Mouse (Mus musculus) ES-E14 (cell line): Measurements from ENCODE around the gene Thra. TPM values are rescaled to one million over a fixed set of nuclear protein-coding genes. Genes with fewer than 3 reads are reported as not detected.
A peak's percentile ranks its signal among the peaks of the same experiment; 100 is the strongest.

Experiments used
- DNase-seq: peaks from one replicate; pipeline ENCODE4 v3.0.0-alpha.2; 2013; ENCODE audit warnings: low read depth, low spot score
- H3K27ac ChIP-seq: 2 replicates; pipeline ENCODE4 v1.5.1; 2012; ENCODE audit warnings: low read depth, mild to moderate bottlenecking, low read length, moderate library complexity, mixed read lengths; ENCODE audit not compliant: poor library complexity, insufficient read depth, severe bottlenecking
- H3K36me3 ChIP-seq: 2 replicates; pipeline ENCODE4 v1.6.1; 2012; ENCODE audit warnings: mild to moderate bottlenecking, low read length, moderate library complexity, mixed read lengths; ENCODE audit not compliant: control insufficient read depth, poor library complexity, insufficient read depth, severe bottlenecking
- H3K4me1 ChIP-seq, 2 experiments: fragments of 150-350 bp in 1 of 2; sonication (generic) in 1 of 2; 2 replicates each; pipeline ENCODE4 v1.6.1; 2012; ENCODE audit warnings: low read length in 2 of 2, mild to moderate bottlenecking in 1 of 2, mixed read lengths in 1 of 2; ENCODE audit not compliant: control insufficient read depth in 2 of 2, insufficient read depth in 2 of 2, poor library complexity in 1 of 2
- H3K4me3 ChIP-seq, 2 experiments: fragments of 150-350 bp in 1 of 2; sonication (generic) in 1 of 2; 2 replicates each; pipeline ENCODE4 v1.5.1; 2012; ENCODE audit warnings: low read length in 2 of 2, low read depth in 1 of 2, mild to moderate bottlenecking in 1 of 2, mixed read lengths in 1 of 2; ENCODE audit not compliant: insufficient read depth in 1 of 2, poor library complexity in 1 of 2, severe bottlenecking in 1 of 2
- H3K9ac ChIP-seq: 2 replicates; pipeline ENCODE4 v1.6.1; 2012; ENCODE audit warnings: low read depth, mild to moderate bottlenecking, low read length, mixed read lengths; ENCODE audit not compliant: poor library complexity, insufficient read depth, severe bottlenecking
- H3K9me3 ChIP-seq: fragments of 150-350 bp; sonication (generic); 2 replicates; pipeline ENCODE4 v1.6.1; 2012; ENCODE audit warnings: low read depth, mild to moderate bottlenecking, low read length; ENCODE audit not compliant: control insufficient read depth, insufficient read depth
- CHD2 ChIP-seq: IDR thresholded peaks from 2 replicates; pipeline ENCODE4 v1.6.1; 2014; ENCODE audit warnings: mild to moderate bottlenecking, low read depth, low read length, inconsistent platforms
- HCFC1 ChIP-seq: IDR thresholded peaks from 2 replicates; pipeline ENCODE4 v1.6.1; 2012; ENCODE audit warnings: low read length, inconsistent platforms, borderline replicate concordance; ENCODE audit not compliant: insufficient read depth
- MAFK ChIP-seq: IDR thresholded peaks from 2 replicates; pipeline ENCODE4 v1.6.1; 2014; ENCODE audit warnings: mild to moderate bottlenecking, low read depth, low read length, inconsistent platforms; ENCODE audit not compliant: insufficient read depth
- ZC3H11A ChIP-seq: IDR thresholded peaks from 2 replicates; pipeline ENCODE4 v1.6.1; 2012; ENCODE audit warnings: low read depth, mild to moderate bottlenecking, inconsistent platforms, low read length, borderline replicate concordance
- ZNF384 ChIP-seq: IDR thresholded peaks from 2 replicates; pipeline ENCODE4 v1.6.1; 2012; ENCODE audit warnings: low read depth, low read length, inconsistent platforms
- in situ Hi-C, 2 experiments: fragments of 600-800 bp; cut with MboI; formaldehyde crosslinking; loops; one replicate each; pipeline ENCODE4 v1.15.1; 2025; ENCODE audit warnings: low sequenced_read_pairs in 2 of 2, inconsistent platforms in 1 of 2; ENCODE audit not compliant: unreplicated experiment in 2 of 2
- total RNA-seq: library from RNA; depleted of rRNA; stranded (reverse); fragments of 300-350 nt; gene quantifications from 2 replicates; pipeline ENCODE4 v1.2.3, GENCODE M21; 2012

The Thra gene
- total RNA-seq, 1 experiment: 7.7 TPM

DNA sequence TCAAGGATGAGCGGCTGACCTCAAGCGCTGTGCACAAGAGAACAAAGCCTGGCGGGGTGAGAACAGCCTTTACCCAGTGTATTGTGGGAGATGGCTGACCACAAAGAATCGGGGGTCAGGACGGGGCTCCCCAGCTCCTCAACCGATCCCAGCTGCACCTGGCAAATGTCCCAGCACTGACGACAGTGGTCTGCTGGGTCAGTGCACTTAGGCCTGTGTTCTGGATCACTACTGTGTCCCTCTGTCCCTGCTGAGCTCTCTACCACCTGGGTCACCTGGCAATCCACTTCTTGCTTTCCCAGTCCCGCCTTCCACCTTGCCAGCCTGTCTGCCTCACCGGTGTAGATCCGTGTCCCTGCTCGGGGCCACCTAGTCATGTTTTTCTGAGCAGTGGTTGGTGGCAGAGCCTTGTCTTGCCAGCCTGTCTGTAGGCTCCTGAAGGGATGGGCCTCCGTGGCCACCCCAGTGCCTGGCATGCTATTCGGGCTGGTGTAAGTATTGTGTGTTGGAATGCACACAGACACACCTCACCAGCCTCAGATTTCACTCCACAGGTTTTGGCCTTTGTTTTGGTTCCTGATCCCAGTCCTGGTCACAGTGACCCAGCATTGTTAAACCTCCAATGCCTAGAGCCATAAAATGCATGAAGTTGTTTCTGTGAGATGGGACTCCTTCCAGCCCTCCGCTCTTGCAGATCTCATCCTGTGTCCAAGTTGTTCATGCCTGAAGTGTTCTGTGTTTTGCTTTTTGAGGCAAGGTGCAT is 43.8 kb upstream of the Thra start:
- Histone ChIP-seq H3K27ac (no peak overlapping the region), H3K9ac (no peak overlapping the region), H3K36me3 (peaks cover 39% of the 10 kb centered on the region), H3K4me1 (peaks cover 4 to 16% of the 10 kb centered on the region in 2 experiments; a peak in 1 of 4 replicates), H3K4me3 (no peak overlapping the region), H3K9me3 (no peaks in the 10 kb centered on the region)
- TF ChIP-seq ZC3H11A (no peak), CHD2 (no peak), HCFC1 (no peak), ZNF384 (no peak), MAFK (no peak)
- no peak for DNase-seq
- in situ Hi-C loops: no loop called here

DNA sequence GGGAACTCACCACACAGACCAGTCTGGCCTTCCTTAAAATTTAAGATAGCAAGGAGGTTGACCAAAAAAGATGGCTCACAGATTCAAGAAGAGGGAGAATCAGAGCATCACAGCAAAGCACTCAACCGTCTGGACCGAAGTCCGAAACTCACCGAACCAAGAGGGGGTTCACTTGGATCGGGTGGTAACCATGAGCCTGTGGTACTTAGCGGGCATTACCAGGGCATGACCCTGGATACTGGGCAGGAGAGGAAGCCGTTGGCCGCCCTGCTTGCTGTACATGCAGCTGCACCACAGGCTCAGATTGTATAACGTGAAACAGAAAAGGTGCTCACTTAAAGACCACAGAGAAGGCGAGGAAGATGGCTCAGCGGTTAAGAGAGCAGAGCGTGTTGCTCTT is 43.2 kb upstream of the Thra start:
- TF ChIP-seq MAFK: no peak
- TF ChIP-seq CHD2: no peak
- no peak for TF ChIP-seq HCFC1
- no peak for TF ChIP-seq ZC3H11A
- no peak for TF ChIP-seq ZNF384
- Histone ChIP-seq H3K9me3 (no peaks in the 10 kb centered on the region), H3K9ac (no peak overlapping the region), H3K36me3 (peaks cover 33% of the 10 kb centered on the region), H3K4me1 (peaks cover 4 to 16% of the 10 kb centered on the region in 2 experiments; a peak in 1 of 4 replicates), H3K27ac (no peak overlapping the region), H3K4me3 (no peak overlapping the region)
- in situ Hi-C loops: no loop called here
- DNase-seq: no peak

- H3K9me3 ChIP-seq: no peaks in the 10 kb centered on the region
- DNase-seq: no peak
- H3K4me3 ChIP-seq: no peak overlapping the region
- no peak overlapping the region for H3K27ac ChIP-seq
- peaks cover 18% of the 10 kb centered on the region for H3K36me3 ChIP-seq
- no peak overlapping the region for H3K9ac ChIP-seq
- peaks cover 2 to 8% of the 10 kb centered on the region in 2 experiments; a peak in 1 of 4 replicates for H3K4me1 ChIP-seq
- in situ Hi-C loops: no loop called here
- no peak for TF ChIP-seq MAFK
- TF ChIP-seq CHD2: no peak
- TF ChIP-seq ZC3H11A: no peak
- no peak for TF ChIP-seq HCFC1
- TF ChIP-seq ZNF384: no peak
Measured at GRCm38 (mm10) chr11:98698849-98699640, 41.4 kb upstream of the Thra start.

DNA sequence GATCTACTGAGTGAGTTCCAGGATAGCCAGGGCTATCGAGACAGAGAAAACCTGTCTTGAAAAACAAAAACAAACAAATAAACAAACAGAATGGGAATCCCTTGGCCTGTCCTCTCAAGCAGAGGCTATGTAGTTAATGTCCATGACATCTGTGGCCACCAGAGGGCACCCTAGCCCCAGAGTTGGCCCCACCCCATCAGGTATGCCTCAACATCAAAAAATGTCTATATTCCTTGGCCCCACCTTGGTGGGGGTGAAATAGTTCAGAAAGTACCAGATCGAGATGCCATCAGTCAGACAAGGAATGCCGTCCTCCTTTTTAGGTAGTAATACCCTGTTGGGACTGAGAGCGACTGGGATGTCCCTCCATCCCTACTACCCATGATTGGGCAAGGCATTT is 40.5 kb upstream of the Thra start:
- peaks cover 2 to 8% of the 10 kb centered on the region in 2 experiments; a peak in 1 of 4 replicates for H3K4me1 ChIP-seq
- H3K4me3 ChIP-seq: no peak overlapping the region
- DNase-seq: peak; percentile 54
- H3K27ac ChIP-seq: no peak overlapping the region
- H3K36me3 ChIP-seq: peaks cover 14% of the 10 kb centered on the region
- TF ChIP-seq ZC3H11A (peak; percentile 44; the same call in 1 of the 2 replicates), ZNF384 (no peak), MAFK (no peak)
- H3K9me3 ChIP-seq: no peaks in the 10 kb centered on the region
- no peak overlapping the region for H3K9ac ChIP-seq
- in situ Hi-C loops: no loop called here
